Comparison of ENCODE assay signal across 18 mouse cellular contexts in genomic region chr11:106521612-106522011, GRCm38 (mm10). TPM values are rescaled to one million over a fixed set of nuclear protein-coding genes. Genes with fewer than 3 reads are reported as not detected.
A peak's percentile ranks its signal among the peaks of the same experiment; 100 is the strongest.
DNase-seq lines count a peak whose midpoint lies in the region; ATAC-seq lines count a peak whose summit lies in the region.
"Had no signal": no experiment of that assay in that cellular context is flagged by ENCODE, and none has a peak within 500 bp of the region (broad histone marks: within the 10 kb centered on the region; RNA-seq: fewer than 3 reads in every experiment).

No protein-coding gene starts in this region.

- 68% methylated on average over 4 of the region's 4 CpGs for WGBS in heart, embryonic 11.5 days (ENCODE audit: insufficient replicate concordance)
- 30% methylated on average over 4 of the region's 4 CpGs for WGBS in neural tube, embryonic 13.5 days
- 17% methylated on average over 4 of the region's 4 CpGs for WGBS in neural tube, embryonic 15.5 days
- 75% methylated on average over 4 of the region's 4 CpGs for WGBS in kidney, embryonic 16.5 days

- no peak for ATAC-seq in heart, embryonic 11.5 days (replicated peaks; ENCODE audit: insufficient number of reproducible peaks, low FRiP score, low TSS enrichment)
- no peak for ATAC-seq in neural tube, embryonic 13.5 days (ENCODE audit: low read depth)
- ATAC-seq in neural tube, embryonic 15.5 days (ENCODE audit: low FRiP score), result no peak
- no peak for ATAC-seq in erythroblast, adult 5-6 weeks (replicated peaks; ENCODE audit: low FRiP score, poor library complexity, severe bottlenecking)
- no peak for ATAC-seq in activated CD4-positive, CD25-positive, alpha-beta regulatory T cell, adult 4 months
- no peak for ATAC-seq in kidney, embryonic 16.5 days (ENCODE audit: low FRiP score, low TSS enrichment)
- ATAC-seq: intestine, embryonic 15.5 days; Patski had no signal

- no peaks in the 10 kb centered on the region for H3K27me3 ChIP-seq in heart, embryonic 11.5 days (ENCODE audit: control insufficient read depth, insufficient read depth, low read length)
- no peaks in the 10 kb centered on the region for H3K27me3 ChIP-seq in neural tube, embryonic 13.5 days
- no peaks in the 10 kb centered on the region for H3K27me3 ChIP-seq in neural tube, embryonic 15.5 days (replicated peaks)
- H3K27me3 ChIP-seq in kidney, embryonic 16.5 days (ENCODE audit: insufficient read depth, low read length), result no peaks in the 10 kb centered on the region
- H3K27me3 ChIP-seq: embryonic facial prominence, embryonic 12.5 days; intestine, embryonic 15.5 days; Patski had no signal

- H3K4me3 ChIP-seq in heart, embryonic 11.5 days (ENCODE audit: low read depth, low read length), result no peak overlapping the region
- H3K4me3 ChIP-seq in neural tube, embryonic 13.5 days, result no peak overlapping the region
- no peak overlapping the region for H3K4me3 ChIP-seq in neural tube, embryonic 15.5 days (replicated peaks)
- no peak overlapping the region for H3K4me3 ChIP-seq in kidney, embryonic 16.5 days (ENCODE audit: low read length)
- H3K4me3 ChIP-seq: embryonic facial prominence, embryonic 12.5 days; hindbrain, embryonic 10.5 days; intestine, embryonic 15.5 days had no signal

- H3K9ac ChIP-seq in heart, embryonic 11.5 days (ENCODE audit: low read depth, low read length), result no peak overlapping the region
- H3K9ac ChIP-seq in neural tube, embryonic 13.5 days, result peak overlapping the region; percentile 38; the same call in 1 of the 2 replicates
- no peak overlapping the region for H3K9ac ChIP-seq in neural tube, embryonic 15.5 days (replicated peaks)
- no peak overlapping the region for H3K9ac ChIP-seq in kidney, embryonic 16.5 days (replicated peaks; ENCODE audit: low read length)
- H3K9ac ChIP-seq: embryonic facial prominence, embryonic 12.5 days; intestine, embryonic 15.5 days had no signal

- H3K4me1 ChIP-seq in heart, embryonic 11.5 days (ENCODE audit: control insufficient read depth, insufficient read depth, low read length), result 0 out of 2 replicates have a peak, but pooled peaks cover 2% of the 10 kb centered on the region
- peaks cover 40% of the 10 kb centered on the region for H3K4me1 ChIP-seq in neural tube, embryonic 13.5 days (replicated peaks)
- peaks cover 16% of the 10 kb centered on the region for H3K4me1 ChIP-seq in neural tube, embryonic 15.5 days
- H3K4me1 ChIP-seq in kidney, embryonic 16.5 days (ENCODE audit: insufficient read depth, low read length), result 0 out of 2 replicates have a peak, but pooled peaks cover 3% of the 10 kb centered on the region
- H3K4me1 ChIP-seq: intestine, embryonic 15.5 days had no signal

- intact Hi-C loops in heart, postnatal 10 days (cut with DNase I), result no loop called here

- no peaks in the 10 kb centered on the region for H3K9me3 ChIP-seq in heart, embryonic 11.5 days (replicated peaks; ENCODE audit: control insufficient read depth, low read length)
- no peaks in the 10 kb centered on the region for H3K9me3 ChIP-seq in neural tube, embryonic 13.5 days
- H3K9me3 ChIP-seq in neural tube, embryonic 15.5 days (replicated peaks), result no peaks in the 10 kb centered on the region
- no peaks in the 10 kb centered on the region for H3K9me3 ChIP-seq in kidney, embryonic 16.5 days (ENCODE audit: low read length)
- H3K9me3 ChIP-seq: embryonic facial prominence, embryonic 12.5 days; hindbrain, embryonic 10.5 days; intestine, embryonic 15.5 days had no signal

- H3K27ac ChIP-seq in heart, embryonic 11.5 days (ENCODE audit: low read depth, low read length), result no peak overlapping the region
- H3K27ac ChIP-seq in neural tube, embryonic 13.5 days (replicated peaks), result peak overlapping the region; percentile 28; the same call in 1 of the 2 replicates
- H3K27ac ChIP-seq in neural tube, embryonic 15.5 days (replicated peaks), result no peak overlapping the region
- H3K27ac ChIP-seq in kidney, embryonic 16.5 days (ENCODE audit: low read length), result no peak overlapping the region
- H3K27ac ChIP-seq: embryonic facial prominence, embryonic 12.5 days; hindbrain, embryonic 10.5 days; intestine, embryonic 15.5 days had no signal

- no peaks in the 10 kb centered on the region for H3K36me3 ChIP-seq in heart, embryonic 11.5 days (ENCODE audit: control insufficient read depth, insufficient read depth, low read length)
- 0 out of 2 replicates have a peak, but pooled peaks cover 6% of the 10 kb centered on the region for H3K36me3 ChIP-seq in neural tube, embryonic 13.5 days
- peaks cover 9% of the 10 kb centered on the region for H3K36me3 ChIP-seq in neural tube, embryonic 15.5 days
- no peaks in the 10 kb centered on the region for H3K36me3 ChIP-seq in kidney, embryonic 16.5 days (ENCODE audit: insufficient read depth, low read length)
- H3K36me3 ChIP-seq: embryonic facial prominence, embryonic 12.5 days; hindbrain, embryonic 10.5 days; intestine, embryonic 15.5 days had no signal

- DNase-seq in heart, adult 11 months, result peak; percentile 97
- peak; percentile 41 to 53 for DNase-seq in heart, postnatal 10 days
- DNase-seq: adrenal gland, postnatal 36 days; cerebellum, adult 2 months; kidney, postnatal 10 days; left cerebral cortex, postnatal 4 days; lung, adult 18-20 months; thymus, postnatal 36 days had no signal

- no peak overlapping the region for H3K4me2 ChIP-seq in heart, embryonic 11.5 days
- no peak overlapping the region for H3K4me2 ChIP-seq in neural tube, embryonic 13.5 days
- H3K4me2 ChIP-seq in neural tube, embryonic 15.5 days, result no peak overlapping the region
- no peak overlapping the region for H3K4me2 ChIP-seq in kidney, embryonic 16.5 days (replicated peaks; ENCODE audit: low read depth, low read length)
- H3K4me2 ChIP-seq: embryonic facial prominence, embryonic 12.5 days; intestine, embryonic 15.5 days had no signal

RNA-seq across cellular contexts. Expression of gene Ern1, which starts 34.0 kb away (rescaled TPM):
- polyA plus RNA-seq in heart, embryonic 11.5 days (2014; fragmentation: Nextera tagmentation; extraction: Ambion mirVana), result 3.7 and 4.4 TPM in 2 replicates
- 5.7 and 6.4 TPM in 2 replicates for polyA plus RNA-seq in neural tube, embryonic 13.5 days (2015; fragmentation: Nextera tagmentation; extraction: Ambion mirVana)
- 4.1 and 6.5 TPM in 2 replicates for polyA plus RNA-seq in neural tube, embryonic 15.5 days (2015; fragmentation: Nextera tagmentation; extraction: Ambion mirVana)
- 10 to 100 TPM in 1 of 2 experiments, 1 to 10 TPM in 1; 8.9 to 10.5 TPM for total RNA-seq in heart, postnatal 10 days (2021)
- 7.9 and 11.1 TPM in 2 replicates for total RNA-seq in erythroblast, adult 5-6 weeks (2015; ENCODE audit: low replicate concordance)
- 23.8 and 25.6 TPM in 2 replicates for total RNA-seq in erythroblast, adult 5-6 weeks (2017; ENCODE audit: low replicate concordance)
- polyA plus RNA-seq in activated CD4-positive, CD25-positive, alpha-beta regulatory T cell, adult 4 months (2017; shearing (Covaris generic)), result 1 to 10 TPM; 1.9 to 2.4 TPM
- 5.4 and 6.8 TPM in 2 replicates for polyA plus RNA-seq in kidney, embryonic 16.5 days (2015; fragmentation: Nextera tagmentation; extraction: Ambion mirVana)
